ENCODE assay signal across 12 mouse cellular contexts in the genomic region with DNA sequence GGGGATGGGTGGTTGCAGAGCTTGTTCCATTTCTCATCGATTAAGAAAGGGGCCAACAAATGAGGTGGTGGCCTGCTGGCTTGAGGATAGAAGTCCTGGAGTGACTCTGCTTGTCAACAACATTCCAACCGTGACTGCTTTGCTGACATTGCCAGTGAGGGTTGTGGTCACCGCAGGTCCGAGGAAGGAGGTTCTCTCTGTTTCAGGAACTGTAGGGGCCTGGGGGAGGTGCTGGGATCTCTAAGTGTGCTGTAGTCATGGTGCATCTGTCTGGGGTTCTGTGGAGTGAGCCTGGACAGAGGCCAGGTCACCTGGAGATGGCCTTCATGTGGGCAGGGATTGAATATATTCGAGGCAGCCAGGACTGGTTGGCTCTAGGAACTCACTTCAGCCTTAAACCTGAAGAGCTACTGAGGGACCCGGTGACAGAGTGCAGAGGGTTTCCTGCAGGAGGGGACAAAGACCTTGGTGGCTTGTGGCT. TPM values are rescaled to one million over a fixed set of nuclear protein-coding genes. Genes with fewer than 3 reads are reported as not detected.
DNase-seq lines count a peak whose midpoint lies in the region; ATAC-seq and TF ChIP-seq lines count a peak whose summit lies in the region.
"Had no signal": no experiment of that assay in that cellular context is flagged by ENCODE, and none has a peak within 500 bp of the region (broad histone marks: within the 10 kb centered on the region; RNA-seq: fewer than 3 reads in every experiment).

No protein-coding gene starts in this region.

- no peak overlapping the region for H3K4me2 ChIP-seq in forebrain, postnatal 0 days (ENCODE audit: low read depth)
- no peak overlapping the region for H3K4me2 ChIP-seq in forebrain, embryonic 11.5 days (ENCODE audit: low read depth, low read length, severe bottlenecking)
- no peak overlapping the region for H3K4me2 ChIP-seq in liver, embryonic 13.5 days
- H3K4me2 ChIP-seq: embryonic facial prominence, embryonic 13.5 days had no signal

- TF ChIP-seq CTCF in forebrain, postnatal 0 days (IDR thresholded peaks at IDR 0.05; ENCODE audit: low read depth), result no peak

- peaks cover 30% of the 10 kb centered on the region for H3K4me1 ChIP-seq in forebrain, postnatal 0 days (ENCODE audit: insufficient read depth)
- H3K4me1 ChIP-seq in forebrain, embryonic 11.5 days (replicated peaks; ENCODE audit: control insufficient read depth, insufficient read depth, low read length), result peaks cover 36% of the 10 kb centered on the region
- H3K4me1 ChIP-seq in liver, embryonic 13.5 days (replicated peaks), result peaks cover 79% of the 10 kb centered on the region

- no peak for ATAC-seq in forebrain, postnatal 0 days
- no peak for ATAC-seq in forebrain, embryonic 11.5 days (replicated peaks; ENCODE audit: low FRiP score)
- ATAC-seq in liver, embryonic 13.5 days (ENCODE audit: low read depth), result no peak
- peak; percentile 41 for ATAC-seq in common myeloid progenitor, adult 5-6 weeks (replicated peaks; ENCODE audit: low read depth, poor library complexity, severe bottlenecking)

- no peak for DNase-seq in forebrain, postnatal 0 days
- DNase-seq in forebrain, embryonic 11.5 days (ENCODE audit: low spot score), result no peak
- no peak for DNase-seq in liver, embryonic 13.5 days
- DNase-seq in liver, result no peak
- DNase-seq in kidney, postnatal 10 days, result peak; percentile 45
- no peak for DNase-seq in frontal cortex, postnatal 10 days (ENCODE audit: low spot score in 2 of 2)
- DNase-seq in ovary, postnatal 14 days (ENCODE audit: low spot score), result no peak
- DNase-seq: adrenal gland, adult 8-10 months; lung, adult 2 months; thymus, postnatal 14 days had no signal

- H3K9me3 ChIP-seq in forebrain, postnatal 0 days (ENCODE audit: low read length), result no peaks in the 10 kb centered on the region
- H3K9me3 ChIP-seq in forebrain, embryonic 11.5 days (ENCODE audit: control insufficient read depth, low read length), result no peaks in the 10 kb centered on the region
- no peaks in the 10 kb centered on the region for H3K9me3 ChIP-seq in liver, embryonic 13.5 days (replicated peaks)
- H3K9me3 ChIP-seq: embryonic facial prominence, embryonic 13.5 days had no signal

- no peaks in the 10 kb centered on the region for H3K36me3 ChIP-seq in forebrain, postnatal 0 days (ENCODE audit: insufficient read depth)
- no peaks in the 10 kb centered on the region for H3K36me3 ChIP-seq in forebrain, embryonic 11.5 days (ENCODE audit: control insufficient read depth, insufficient read depth, low read length)
- no peaks in the 10 kb centered on the region for H3K36me3 ChIP-seq in liver, embryonic 13.5 days
- H3K36me3 ChIP-seq: embryonic facial prominence, embryonic 13.5 days had no signal

- no peaks in the 10 kb centered on the region for H3K27me3 ChIP-seq in forebrain, postnatal 0 days (ENCODE audit: insufficient read depth, low read length)
- H3K27me3 ChIP-seq in forebrain, embryonic 11.5 days (ENCODE audit: control insufficient read depth, insufficient read depth, low read length), result no peaks in the 10 kb centered on the region
- no peaks in the 10 kb centered on the region for H3K27me3 ChIP-seq in liver, embryonic 13.5 days
- H3K27me3 ChIP-seq: embryonic facial prominence, embryonic 13.5 days had no signal

- H3K27ac ChIP-seq in forebrain, postnatal 0 days (ENCODE audit: low read depth, low read length), result peak overlapping the region; percentile 15; the same call in 1 of the 2 replicates
- no peak overlapping the region for H3K27ac ChIP-seq in forebrain, embryonic 11.5 days (ENCODE audit: low read depth, low read length)
- 0 out of 2 replicates have a peak overlapping the region, but pooled peaks have one; percentile 11 for H3K27ac ChIP-seq in liver, embryonic 13.5 days
- H3K27ac ChIP-seq: embryonic facial prominence, embryonic 13.5 days had no signal

- H3K9ac ChIP-seq in forebrain, postnatal 0 days, result no peak overlapping the region
- no peak overlapping the region for H3K9ac ChIP-seq in forebrain, embryonic 11.5 days (ENCODE audit: low read length)
- H3K9ac ChIP-seq in liver, embryonic 13.5 days, result no peak overlapping the region
- H3K9ac ChIP-seq: embryonic facial prominence, embryonic 13.5 days had no signal

- no peak overlapping the region for H3K4me3 ChIP-seq in forebrain, postnatal 0 days (ENCODE audit: low read depth, low read length)
- no peak overlapping the region for H3K4me3 ChIP-seq in forebrain, embryonic 11.5 days (ENCODE audit: low read depth, low read length)
- no peak overlapping the region for H3K4me3 ChIP-seq in liver, embryonic 13.5 days (replicated peaks)
- H3K4me3 ChIP-seq: embryonic facial prominence, embryonic 13.5 days had no signal

- WGBS in forebrain, postnatal 0 days, result 60% methylated on average over 6 of the region's 6 CpGs
- WGBS in forebrain, embryonic 11.5 days, result 62% methylated on average over 6 of the region's 6 CpGs
- WGBS in liver, embryonic 13.5 days (ENCODE audit: insufficient replicate concordance), result 16% methylated on average over 6 of the region's 6 CpGs

RNA-seq across cellular contexts. Expression of a gene that starts 25.8 kb away (rescaled TPM):
- 54.5 and 57.0 TPM in 2 replicates for total RNA-seq in forebrain, postnatal 0 days (2014; rRNA removed)
- polyA plus RNA-seq in forebrain, postnatal 0 days (2015; fragmentation: Nextera tagmentation; extraction: Ambion mirVana), result 24.8 and 28.8 TPM in 2 replicates
- 15.5 and 16.6 TPM in 2 replicates for polyA plus RNA-seq in forebrain, embryonic 11.5 days (2014; fragmentation: Nextera tagmentation; extraction: Ambion mirVana)
- 6.8 and 7.0 TPM in 2 replicates for polyA plus RNA-seq in liver, embryonic 13.5 days (2015; fragmentation: Nextera tagmentation; extraction: Ambion mirVana)
- total RNA-seq in common myeloid progenitor, adult 5-6 weeks (2017), result 29.5 and 33.1 TPM in 2 replicates

RNA-seq across cellular contexts. Expression of a gene that starts 49.7 kb away (rescaled TPM):
- total RNA-seq in forebrain, postnatal 0 days (2014; rRNA removed), result 6.5 and 13.0 TPM in 2 replicates
- 0.62 and 0.97 TPM in 2 replicates for polyA plus RNA-seq in forebrain, postnatal 0 days (2015; fragmentation: Nextera tagmentation; extraction: Ambion mirVana)
- 7.3 and 7.9 TPM in 2 replicates for polyA plus RNA-seq in forebrain, embryonic 11.5 days (2014; fragmentation: Nextera tagmentation; extraction: Ambion mirVana)
- 0.06 and 0.20 TPM in 2 replicates for polyA plus RNA-seq in liver, embryonic 13.5 days (2015; fragmentation: Nextera tagmentation; extraction: Ambion mirVana)
- total RNA-seq in common myeloid progenitor, adult 5-6 weeks (2017), result 3.3 and 3.6 TPM in 2 replicates
